In genomic region chr12:8439486-8439885, GRCm38 (mm10) we compare ENCODE assay signal across 16 mouse cellular contexts.
"Had no signal": no experiment of that assay in that cellular context is flagged by ENCODE, and none has a peak within 500 bp of the region (broad histone marks: within the 10 kb centered on the region; RNA-seq: fewer than 3 reads in every experiment).

No protein-coding gene starts in this region.

- H3K36me3 ChIP-seq: lung, embryonic 15.5 days; midbrain, embryonic 13.5 days; midbrain, embryonic 15.5 days; neural tube, embryonic 12.5 days; stomach, embryonic 15.5 days had no signal

- H3K4me2 ChIP-seq: lung, embryonic 15.5 days; midbrain, embryonic 11.5 days; midbrain, embryonic 13.5 days; midbrain, embryonic 15.5 days; neural tube, embryonic 12.5 days; stomach, embryonic 15.5 days had no signal

- H3K27ac ChIP-seq: lung, embryonic 15.5 days; macrophage; midbrain, embryonic 13.5 days; midbrain, embryonic 15.5 days; neural tube, embryonic 12.5 days; stomach, embryonic 15.5 days; stomach, postnatal 0 days had no signal

- DNase-seq: lung, adult 2 months; lung, postnatal 14 days; lung, postnatal 36 days; right cerebral cortex, postnatal 14 days; thymus, adult 2 months; thymus, postnatal 25 days; thymus, postnatal 4 days had no signal

- H3K9me3 ChIP-seq: lung, embryonic 15.5 days; megakaryocyte, embryonic 14.5 days; midbrain, embryonic 13.5 days; midbrain, embryonic 15.5 days; neural tube, embryonic 12.5 days; stomach, embryonic 15.5 days had no signal

- H3K4me1 ChIP-seq: neural tube, embryonic 12.5 days had no signal

- H3K9ac ChIP-seq: lung, embryonic 15.5 days; midbrain, embryonic 13.5 days; midbrain, embryonic 15.5 days; neural tube, embryonic 12.5 days; stomach, embryonic 15.5 days had no signal

- H3K4me3 ChIP-seq: lung, embryonic 15.5 days; midbrain, embryonic 13.5 days; midbrain, embryonic 15.5 days; neural tube, embryonic 12.5 days; stomach, embryonic 15.5 days had no signal

- H3K27me3 ChIP-seq: lung, embryonic 15.5 days; megakaryocyte, embryonic 14.5 days; midbrain, embryonic 13.5 days; midbrain, embryonic 15.5 days; neural tube, embryonic 12.5 days; stomach, embryonic 15.5 days had no signal
